Mouse (Mus musculus) liver, adult 2 months (tissue): ENCODE data around the gene Ttc27. TPM values are rescaled to one million over a fixed set of nuclear protein-coding genes. Genes with fewer than 3 reads are reported as not detected.
"Not testable (repeated sequence)": the region's sequence is repeated elsewhere in the genome, so short reads cannot be mapped to it uniquely, and the experiment has no call there.

Source experiments
- DNase-seq: peaks from one replicate; pipeline ENCODE4 v3.0.0-alpha.2; 2011; ENCODE audit warnings: low read depth, low spot score; ENCODE audit errors: extremely low read depth
- H3K27ac ChIP-seq: fragments of 200-500 bp; replicated peaks from 2 replicates; pipeline ENCODE4 v1.5.1; 2012; ENCODE audit warnings: low read depth, mild to moderate bottlenecking, control low read depth, inconsistent platforms, low read length; ENCODE audit not compliant: insufficient read depth
- H3K27me3 ChIP-seq: fragments of 200-500 bp; 2 replicates; pipeline ENCODE4 v1.6.1; 2012; ENCODE audit warnings: mild to moderate bottlenecking, moderate library complexity, low read length, inconsistent platforms; ENCODE audit not compliant: control insufficient read depth, insufficient read depth
- H3K36me3 ChIP-seq: fragments of 200-500 bp; 2 replicates; pipeline ENCODE4 v1.6.1; 2012; ENCODE audit warnings: low read length, inconsistent platforms; ENCODE audit not compliant: control insufficient read depth, insufficient read depth
- H3K4me1 ChIP-seq: fragments of 200-500 bp; 2 replicates; pipeline ENCODE4 v1.6.1; 2011; ENCODE audit warnings: low read length; ENCODE audit not compliant: control insufficient read depth, insufficient read depth
- H3K4me3 ChIP-seq: fragments of 200-500 bp; 2 replicates; pipeline ENCODE4 v1.5.1; 2011; ENCODE audit warnings: low read depth, mild to moderate bottlenecking, control low read depth, low read length, moderate library complexity; ENCODE audit not compliant: insufficient read depth
- H3K79me2 ChIP-seq: fragments of 200-500 bp; 2 replicates; pipeline ENCODE4 v1.6.1; 2012; ENCODE audit warnings: inconsistent platforms, mild to moderate bottlenecking, low read length, moderate library complexity; ENCODE audit not compliant: control insufficient read depth, insufficient read depth
- H3K9ac ChIP-seq: fragments of 200-500 bp; 2 replicates; pipeline ENCODE4 v1.6.1; 2012; ENCODE audit warnings: low read depth, mild to moderate bottlenecking, control low read depth, inconsistent platforms, low read length
- CTCF ChIP-seq: fragments of 200-500 bp; IDR thresholded peaks from 2 replicates; pipeline ENCODE4 v1.5.1; 2011; ENCODE audit warnings: low read depth, low read length, control low read depth
- POLR2A ChIP-seq: fragments of 200-500 bp; IDR thresholded peaks from 2 replicates; pipeline ENCODE4 v1.6.1; 2011; ENCODE audit warnings: low read length, control low read depth; ENCODE audit not compliant: insufficient read depth; ENCODE audit errors: extremely low read depth
- WGBS: fragments of 180-500 bp; shearing (Covaris S2); methylation state at CpG from one replicate; pipeline ENCODE4 v1.1.7; 2018; 5-methylcytosine and 5-hydroxymethylcytosine counted together
- polyA plus RNA-seq: library from polyadenylated mRNA; depleted of rRNA; stranded (reverse); fragments of >200 nt; gene quantifications from 2 replicates; pipeline ENCODE4 v1.2.3, GENCODE M21; 2012
- total RNA-seq: library from RNA; depleted of rRNA; stranded (reverse); fragments of >200 nt; gene quantifications from 2 replicates; pipeline ENCODE4 v1.2.3, GENCODE M21; 2014

Ttc27 gene
- total and polyA plus RNA-seq, 2 experiments: 2.8 to 12.4 TPM

GRCm38 (mm10) chr17:74684927-74685326 lies 32.6 kb upstream of the Ttc27 start:
- Histone ChIP-seq H3K4me3 (no peak overlapping the region), H3K9ac (no peak overlapping the region), H3K27me3 (no peaks in the 10 kb centered on the region), H3K36me3 (peaks cover 36% of the 10 kb centered on the region), H3K27ac (no peak overlapping the region), H3K4me1 (no peaks in the 10 kb centered on the region), H3K79me2 (no peaks in the 10 kb centered on the region; the same call in 1 of the 2 replicates)
- TF ChIP-seq POLR2A (no peak), CTCF (no peak)
- no peak for DNase-seq
- 66% methylated on average over 3 of the region's 3 CpGs for WGBS

GRCm38 (mm10) chr17:74688555-74688954 lies 29.0 kb upstream of the Ttc27 start:
- H3K9ac ChIP-seq: no peak overlapping the region
- no peaks in the 10 kb centered on the region; the same call in 1 of the 2 replicates for H3K79me2 ChIP-seq
- H3K4me1 ChIP-seq: no peaks in the 10 kb centered on the region
- no peak for DNase-seq
- 97% methylated on average over 2 of the region's 2 CpGs for WGBS
- peaks cover 51% of the 10 kb centered on the region for H3K36me3 ChIP-seq
- no peak for TF ChIP-seq CTCF
- no peak for TF ChIP-seq POLR2A
- H3K4me3 ChIP-seq: no peak overlapping the region
- no peaks in the 10 kb centered on the region for H3K27me3 ChIP-seq
- H3K27ac ChIP-seq: no peak overlapping the region

GRCm38 (mm10) chr17:74689406-74689805 lies 28.1 kb upstream of the Ttc27 start:
- no peaks in the 10 kb centered on the region; the same call in 1 of the 2 replicates for H3K79me2 ChIP-seq
- H3K27me3 ChIP-seq: no peaks in the 10 kb centered on the region
- 80% methylated on average over 4 of the region's 4 CpGs for WGBS
- H3K27ac ChIP-seq: no peak overlapping the region
- H3K9ac ChIP-seq: no peak overlapping the region
- DNase-seq: no peak
- H3K4me1 ChIP-seq: no peaks in the 10 kb centered on the region
- TF ChIP-seq CTCF (no peak), POLR2A (no peak)
- H3K4me3 ChIP-seq: no peak overlapping the region
- peaks cover 50% of the 10 kb centered on the region for H3K36me3 ChIP-seq

- not testable (repeated sequence) for H3K9ac ChIP-seq, H3K27me3 ChIP-seq, H3K27ac ChIP-seq, H3K4me3 ChIP-seq, DNase-seq, H3K4me1 ChIP-seq, H3K79me2 ChIP-seq
- 98% methylated on average over 2 of the region's 2 CpGs for WGBS
- peaks cover 58% of the 10 kb centered on the region for H3K36me3 ChIP-seq
Measured at GRCm38 (mm10) chr17:74701661-74702060, 15.9 kb upstream of the Ttc27 start.

- H3K27ac ChIP-seq: no peak overlapping the region
- no peaks in the 10 kb centered on the region for H3K27me3 ChIP-seq
- H3K36me3 ChIP-seq: peaks cover 21% of the 10 kb centered on the region
- H3K4me3 ChIP-seq: no peak overlapping the region
- 80% methylated on average over 5 of the region's 5 CpGs for WGBS
- DNase-seq: no peak
- no peaks in the 10 kb centered on the region for H3K79me2 ChIP-seq
- no peaks in the 10 kb centered on the region; the same call in 1 of the 2 replicates for H3K4me1 ChIP-seq
- no peak overlapping the region for H3K9ac ChIP-seq
- TF ChIP-seq POLR2A (no peak), CTCF (no peak)
Measured at GRCm38 (mm10) chr17:74705480-74705879, 12.1 kb upstream of the Ttc27 start.

GRCm38 (mm10) chr17:74706593-74706992 lies 10.9 kb upstream of the Ttc27 start:
- Histone ChIP-seq H3K4me3 (no peak overlapping the region), H3K27ac (no peak overlapping the region), H3K9ac (no peak overlapping the region), H3K79me2 (no peaks in the 10 kb centered on the region), H3K36me3 (peaks cover 15% of the 10 kb centered on the region), H3K27me3 (no peaks in the 10 kb centered on the region), H3K4me1 (peaks cover 8% of the 10 kb centered on the region)
- TF ChIP-seq POLR2A (no peak), CTCF (no peak)
- DNase-seq: no peak

- Histone ChIP-seq H3K4me3 (no peak overlapping the region), H3K27ac (no peak overlapping the region), H3K9ac (no peak overlapping the region), H3K79me2 (no peaks in the 10 kb centered on the region), H3K27me3 (no peaks in the 10 kb centered on the region), H3K4me1 (peaks cover 8% of the 10 kb centered on the region), H3K36me3 (peaks cover 12% of the 10 kb centered on the region)
- no peak for DNase-seq
- 69% methylated on average over 7 of the region's 7 CpGs for WGBS
- no peak for TF ChIP-seq POLR2A
- TF ChIP-seq CTCF: no peak
Measured at GRCm38 (mm10) chr17:74707637-74708152, 9.8 kb upstream of the Ttc27 start.
